Mouse (Mus musculus) c-Kit-positive CD71-negative TER-119-negative erythroid progenitor cells, embryonic 14.5 days (primary cell): ENCODE measurements around the gene Bcas3.

ENCODE experiments used
- DNase-seq: peaks from one replicate; pipeline ENCODE4 v3.0.0-alpha.2; 2013; ENCODE audit warnings: low read depth

Bcas3 gene

DNA sequence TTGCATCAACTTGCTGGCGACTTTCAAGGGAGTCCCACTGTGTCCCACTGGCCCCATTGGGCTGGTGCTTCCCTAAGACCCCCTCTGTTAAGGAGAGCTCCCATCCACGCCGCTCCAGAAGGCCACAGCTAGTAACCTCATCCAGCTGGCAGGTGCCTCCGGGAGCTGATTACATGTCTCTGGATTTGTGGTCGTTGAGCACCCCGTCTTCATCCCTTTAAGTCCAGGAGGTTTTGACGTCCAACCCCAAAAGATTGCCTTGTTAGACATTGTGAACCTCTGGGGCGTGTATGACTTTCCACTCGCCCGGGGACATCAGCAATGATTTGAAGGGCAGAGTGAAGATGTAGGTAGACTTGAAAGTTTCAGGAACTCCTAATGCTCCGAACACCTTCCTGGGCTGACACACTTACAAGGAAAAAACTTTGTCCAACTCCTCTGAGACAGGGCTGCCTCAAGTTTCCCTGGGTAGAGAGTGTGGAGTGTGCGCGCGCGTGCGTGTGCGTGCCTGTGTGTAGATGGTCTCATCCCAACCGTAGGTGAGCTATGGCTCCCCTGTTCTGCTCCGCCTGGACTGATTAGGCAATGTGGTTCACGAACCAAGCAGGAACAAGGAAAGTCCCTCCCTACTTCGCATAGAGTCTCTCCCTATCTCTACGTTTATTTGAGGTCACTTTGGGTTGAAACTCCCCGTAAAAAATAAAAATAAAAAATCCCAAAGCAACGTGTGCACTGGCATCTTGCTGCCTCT, 489.8 kb downstream of the Bcas3 start:
- no peak for DNase-seq

DNA sequence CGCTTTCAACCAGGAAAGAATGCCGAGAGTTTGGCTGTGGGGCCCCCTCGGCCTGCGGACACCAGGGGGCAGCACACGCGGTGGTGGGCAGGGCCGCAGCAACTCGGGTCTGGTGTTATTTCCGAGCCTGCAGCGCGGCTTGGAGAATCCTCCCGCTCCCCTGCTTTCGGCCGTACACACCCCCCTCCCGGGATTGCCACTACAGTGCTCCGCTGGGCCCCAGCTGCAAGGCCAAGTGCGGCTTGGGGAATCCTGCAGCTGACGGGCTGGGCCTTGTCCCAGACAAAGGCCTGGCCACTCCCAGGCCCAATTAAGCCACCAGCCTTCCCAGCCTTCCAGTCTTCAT, 490.4 kb downstream of the Bcas3 start:
- peak; percentile 63 for DNase-seq

DNA sequence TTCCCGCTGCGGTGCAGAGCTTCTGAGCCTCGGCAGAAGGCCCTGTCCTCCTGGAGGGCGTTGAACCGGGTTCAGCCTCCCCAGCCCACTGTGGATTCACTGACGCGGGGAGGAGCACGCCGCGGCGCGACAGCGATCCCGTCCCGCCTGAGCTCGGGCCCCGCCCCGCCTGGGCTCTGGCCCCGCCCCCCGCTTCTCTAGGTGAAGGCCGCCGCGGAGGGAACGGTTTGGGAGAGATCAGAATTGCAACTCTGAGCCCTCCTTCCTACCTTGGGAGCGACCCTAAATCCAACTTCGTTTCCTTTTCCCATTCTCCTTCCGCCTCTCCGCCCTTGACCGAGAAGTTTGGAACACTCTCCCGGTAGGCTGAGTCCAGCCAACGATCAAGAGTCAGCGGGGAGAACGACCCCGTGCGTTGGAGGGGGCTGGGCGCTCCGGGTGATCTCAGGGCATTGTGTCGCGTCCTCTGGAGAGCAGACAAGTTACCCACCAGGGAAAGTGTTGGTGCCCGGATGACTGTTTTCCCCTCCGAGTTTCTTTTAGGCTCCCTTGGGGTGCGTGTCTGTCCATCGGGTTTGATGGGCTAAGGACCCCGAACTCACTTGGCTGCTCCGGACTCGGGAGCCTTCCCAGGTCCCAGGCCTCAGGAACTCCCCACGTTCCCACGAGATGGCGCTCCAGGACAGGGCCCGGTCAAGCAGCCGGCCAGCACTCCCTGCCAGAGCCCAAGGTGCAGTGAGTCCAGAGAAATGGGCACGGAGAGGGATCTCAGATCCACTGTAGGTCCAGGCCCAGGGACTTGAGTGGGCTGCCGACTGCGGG, 491.4 kb downstream of the Bcas3 start:
- no peak for DNase-seq

DNA sequence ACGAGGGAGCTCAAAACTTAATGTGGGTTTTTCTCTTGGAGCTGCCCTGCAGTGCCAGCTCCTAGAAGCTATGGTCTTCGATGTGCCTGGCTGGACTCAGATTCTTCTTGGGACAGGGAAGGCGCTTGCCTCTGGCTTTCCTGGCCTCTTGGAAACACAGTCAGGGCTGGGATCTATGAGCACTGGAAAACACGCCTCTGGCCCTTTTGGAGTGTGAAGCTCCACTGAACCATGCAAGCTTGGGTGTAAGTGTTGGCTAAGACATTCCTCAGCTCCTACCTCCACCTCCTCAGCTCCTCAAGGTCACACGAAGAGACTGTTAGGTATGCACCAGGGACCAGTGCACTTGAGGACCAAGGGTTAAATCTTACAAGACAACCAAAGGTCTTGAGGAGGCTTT, 492.0 kb downstream of the Bcas3 start:
- DNase-seq: no peak

DNA sequence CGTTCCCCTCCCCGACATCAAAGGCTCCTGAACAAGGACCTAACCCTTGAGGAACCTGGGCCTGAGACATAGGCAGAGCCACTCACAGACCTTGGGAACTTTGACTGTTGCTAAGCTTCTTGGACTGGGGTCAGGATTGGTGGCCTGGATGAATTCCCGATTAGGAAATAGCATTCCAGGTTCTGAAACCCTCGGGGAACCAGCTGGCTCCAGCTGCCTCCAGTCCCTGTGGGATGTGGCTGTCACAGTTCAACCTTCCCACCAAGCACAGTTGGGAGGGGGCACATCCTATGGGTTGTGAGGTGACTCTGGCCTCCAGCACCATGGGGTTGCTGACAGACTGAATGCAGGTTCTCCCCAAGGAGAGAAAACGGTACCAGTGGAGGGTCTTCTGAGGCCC, 493.0 kb downstream of the Bcas3 start:
- DNase-seq: no peak

DNA sequence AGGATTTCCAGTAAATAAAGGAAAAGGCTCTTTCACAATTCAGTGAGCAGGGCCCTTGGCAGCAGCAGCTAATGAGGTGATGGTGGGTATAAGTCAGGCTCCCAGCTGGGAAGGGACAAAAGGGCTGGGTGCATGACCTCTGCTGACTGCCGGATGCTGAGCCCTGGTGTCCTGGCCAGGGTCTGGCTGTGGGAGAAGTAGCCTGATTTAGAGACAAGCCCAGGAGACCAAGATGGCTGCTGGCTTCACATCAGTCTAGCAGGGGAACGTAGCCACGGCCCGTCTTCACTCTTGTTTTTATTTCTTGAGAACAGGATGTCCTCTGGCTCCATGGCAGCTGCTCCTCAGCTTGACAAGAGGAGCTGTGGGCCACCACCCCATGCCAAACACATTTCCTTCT, 493.5 kb downstream of the Bcas3 start:
- DNase-seq: no peak

DNA sequence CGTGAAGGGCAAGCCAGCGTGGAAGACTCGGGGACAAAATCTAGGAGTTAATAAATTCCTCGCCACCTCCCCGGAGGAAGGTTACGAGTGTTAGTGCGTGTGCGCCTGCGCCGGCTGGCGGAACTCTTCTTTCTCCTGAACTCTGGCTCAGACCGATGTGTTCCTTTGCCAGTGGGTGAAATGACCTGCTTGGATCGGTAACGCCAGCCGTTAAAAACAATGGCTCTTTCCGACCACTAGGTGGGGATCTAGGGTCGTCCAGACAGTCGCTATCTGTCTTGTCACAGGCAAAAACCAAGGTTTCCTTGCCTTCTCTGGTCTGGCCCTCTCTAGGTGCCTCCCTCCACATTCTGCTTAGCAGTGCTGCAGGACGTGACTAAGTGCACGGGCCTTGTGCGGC, 496.1 kb downstream of the Bcas3 start:
- peak; percentile 81 for DNase-seq

DNA sequence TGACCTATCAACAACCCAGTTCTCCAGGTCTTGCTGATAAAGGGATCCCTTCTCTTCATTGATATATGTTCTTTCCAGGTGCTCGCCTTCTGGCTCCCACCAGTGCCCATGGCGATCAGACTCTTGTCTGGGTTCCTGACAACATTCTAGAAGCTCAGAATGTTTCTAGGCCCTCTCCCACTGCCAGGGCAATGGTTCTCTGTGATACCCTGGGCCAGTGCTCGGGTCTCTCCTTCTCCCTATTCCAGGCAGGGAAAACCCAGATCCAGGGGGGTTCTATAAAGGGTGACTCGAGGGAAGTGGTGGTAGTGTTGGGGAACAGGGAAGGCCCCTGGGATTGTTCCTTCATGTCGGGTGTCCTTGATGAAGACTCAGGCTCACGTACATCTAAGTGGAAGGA, 497.3 kb downstream of the Bcas3 start, which contains the start of gene Gm11444:
Gene Gm11444, minus strand, starts transcription at position 101 of the 400 bp plus-strand sequence.
- DNase-seq: no peak

DNA sequence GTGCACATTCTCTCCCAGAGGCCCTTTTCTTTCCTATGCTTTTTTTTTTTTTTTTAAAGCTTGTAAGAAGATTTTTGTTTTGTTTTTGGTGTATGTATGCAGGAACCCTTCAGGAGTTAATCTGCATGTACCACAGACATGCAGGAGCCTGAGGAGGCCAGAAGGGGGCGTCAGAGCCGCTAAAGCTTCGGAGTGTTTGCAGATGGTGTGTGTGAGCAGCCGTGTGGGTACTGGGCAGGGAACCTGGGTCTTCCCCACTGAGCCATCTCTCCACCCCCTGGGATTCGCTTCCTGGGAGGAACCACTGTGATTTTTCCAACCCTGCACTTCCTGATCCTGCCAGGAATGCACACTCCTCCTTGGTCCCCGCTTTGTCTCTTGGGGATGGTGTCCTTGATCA, 497.8 kb downstream of the Bcas3 start:
- no peak for DNase-seq

DNA sequence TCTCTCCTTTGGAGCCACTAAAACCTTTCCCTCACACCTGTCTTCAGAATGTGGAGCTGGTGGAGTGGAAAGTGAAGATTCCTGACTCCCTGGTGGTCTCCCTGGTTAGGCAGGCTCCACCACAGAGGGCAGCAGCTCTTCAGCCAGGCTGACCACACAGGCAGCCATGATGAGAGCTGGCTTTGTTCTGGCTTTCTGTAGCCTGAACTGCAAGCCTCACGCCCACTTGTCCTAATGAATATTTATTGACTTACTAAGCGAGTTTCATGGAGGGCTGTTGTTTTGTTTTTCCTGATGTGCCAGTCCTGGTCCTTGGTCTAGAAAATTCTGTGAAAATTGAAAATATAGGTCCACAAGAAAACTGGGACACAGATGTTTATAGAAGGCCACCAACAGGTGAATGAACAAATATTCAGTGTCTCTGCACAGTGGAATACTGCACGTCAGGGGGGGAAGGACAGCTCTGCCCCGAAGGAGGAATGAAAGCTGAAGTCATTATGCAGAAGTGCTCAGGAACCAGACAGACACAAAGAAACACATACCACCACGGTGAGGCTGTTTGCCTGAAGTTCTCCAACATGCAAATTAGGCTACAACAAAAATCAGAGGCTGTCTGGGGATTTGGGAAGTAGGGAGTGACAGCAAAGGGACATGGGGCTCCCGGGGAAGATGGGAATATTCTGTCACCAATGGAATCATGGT, 505.2 kb downstream of the Bcas3 start:
- DNase-seq: no peak

DNA sequence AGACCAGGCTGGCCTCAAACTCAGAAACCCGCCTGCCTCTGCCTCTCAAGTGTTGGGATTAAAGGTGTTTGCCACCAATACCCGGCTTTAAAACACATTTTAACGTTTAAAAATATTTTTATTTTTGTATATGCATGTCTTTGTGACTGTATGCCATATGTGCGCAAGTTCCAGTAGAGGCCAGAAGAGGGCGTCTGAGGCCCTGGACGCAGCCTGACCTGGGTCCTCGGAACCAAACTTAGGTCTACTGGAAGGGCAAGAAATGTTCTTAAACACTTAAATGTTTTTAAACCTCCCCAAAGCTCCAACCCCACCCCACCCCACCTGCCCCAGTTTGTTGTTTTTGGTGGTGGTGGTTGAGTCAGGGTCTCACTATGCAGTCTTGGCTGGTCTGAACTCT, 511.4 kb downstream of the Bcas3 start:
- no peak for DNase-seq
